Mouse (Mus musculus) ES-Bruce4 (cell line): Measurements from ENCODE around the gene Gm21833. TPM values are rescaled to one million over a fixed set of nuclear protein-coding genes. Genes with fewer than 3 reads are reported as not detected.
"Not testable (repeated sequence)": the region's sequence is repeated elsewhere in the genome, so short reads cannot be mapped to it uniquely, and the experiment has no call there.

Source experiments
- H3K27ac ChIP-seq: 2 replicates; pipeline ENCODE4 v1.5.1; 2012; ENCODE audit warnings: low read length, inconsistent platforms; ENCODE audit not compliant: insufficient read depth
- H3K27me3 ChIP-seq: 2 replicates; pipeline ENCODE4 v1.6.1; 2012; ENCODE audit warnings: mild to moderate bottlenecking, low read length, inconsistent platforms; ENCODE audit not compliant: control insufficient read depth, poor library complexity, insufficient read depth, severe bottlenecking
- H3K36me3 ChIP-seq: 2 replicates; pipeline ENCODE4 v1.6.1; 2012; ENCODE audit warnings: inconsistent platforms, mild to moderate bottlenecking, low read length, moderate library complexity; ENCODE audit not compliant: control insufficient read depth, poor library complexity, insufficient read depth, severe bottlenecking
- H3K4me1 ChIP-seq: one replicate; pipeline ENCODE4 v1.8.1; 2011; ENCODE audit warnings: low read length; ENCODE audit not compliant: control insufficient read depth, insufficient read depth
- H3K4me3 ChIP-seq: 2 replicates; pipeline ENCODE4 v1.5.1; 2011; ENCODE audit warnings: low read depth, mild to moderate bottlenecking, low read length
- H3K9ac ChIP-seq: 2 replicates; pipeline ENCODE4 v1.6.1; 2012; ENCODE audit warnings: low read depth, mild to moderate bottlenecking, inconsistent platforms; ENCODE audit not compliant: poor library complexity, severe bottlenecking
- H3K9me3 ChIP-seq: replicated peaks from 2 replicates; pipeline ENCODE4 v1.6.1; 2012; ENCODE audit warnings: mild to moderate bottlenecking, low read length, inconsistent platforms; ENCODE audit not compliant: control insufficient read depth, poor library complexity, insufficient read depth, severe bottlenecking
- CTCF ChIP-seq: IDR thresholded peaks from one replicate; pipeline ENCODE4 v1.8.1; 2011; ENCODE audit warnings: low read depth, low read length
- EP300 ChIP-seq: IDR thresholded peaks from 2 replicates; pipeline ENCODE4 v1.6.1; 2011; ENCODE audit warnings: low read depth, low read length; ENCODE audit not compliant: insufficient read depth
- POLR2A ChIP-seq: IDR thresholded peaks from one replicate; pipeline ENCODE4 v1.8.1; 2011; ENCODE audit warnings: low read length; ENCODE audit not compliant: insufficient read depth
- polyA plus RNA-seq: library from polyadenylated mRNA; stranded (reverse); fragments of >200 nt; gene quantifications from 2 replicates; pipeline ENCODE4 v1.2.4, GENCODE M21; 2011; ENCODE audit warnings: low read depth; ENCODE audit not compliant: missing spikeins, insufficient read depth, insufficient read length

The Gm21833 gene
- polyA plus RNA-seq, result not detected in 2 replicates

GRCm38 (mm10) chr16:82828082-82828481, at the start of gene Gm21833:
Gm21833 (plus strand) TSS chr16:82828382.
- not testable (repeated sequence) for H3K4me3 ChIP-seq, H3K36me3 ChIP-seq, H3K4me1 ChIP-seq, H3K27me3 ChIP-seq, H3K9me3 ChIP-seq, H3K27ac ChIP-seq, H3K9ac ChIP-seq

GRCm38 (mm10) chr16:82789521-82789920, 38.7 kb upstream of the Gm21833 start:
- no peak overlapping the region for H3K27ac ChIP-seq
- TF ChIP-seq EP300, result no peak
- no peak for TF ChIP-seq POLR2A
- no peak for TF ChIP-seq CTCF
- H3K9ac ChIP-seq, result no peak overlapping the region
- H3K4me3 ChIP-seq, result no peak overlapping the region
- no peaks in the 10 kb centered on the region for H3K9me3 ChIP-seq
- no peaks in the 10 kb centered on the region for H3K36me3 ChIP-seq
- no peaks in the 10 kb centered on the region for H3K4me1 ChIP-seq
- H3K27me3 ChIP-seq, result no peaks in the 10 kb centered on the region

GRCm38 (mm10) chr16:82796489-82796888, 31.7 kb upstream of the Gm21833 start:
- Histone ChIP-seq H3K4me3 (no peak overlapping the region), H3K27ac (no peak overlapping the region), H3K9ac (no peak overlapping the region), H3K9me3 (no peaks in the 10 kb centered on the region), H3K27me3 (no peaks in the 10 kb centered on the region), H3K4me1 (no peaks in the 10 kb centered on the region), H3K36me3 (no peaks in the 10 kb centered on the region)
- TF ChIP-seq POLR2A, result no peak
- TF ChIP-seq EP300, result no peak
- TF ChIP-seq CTCF, result no peak

- no peak for TF ChIP-seq POLR2A
- TF ChIP-seq EP300, result no peak
- no peak for TF ChIP-seq CTCF
- Histone ChIP-seq H3K4me1 (no peaks in the 10 kb centered on the region), H3K9ac (no peak overlapping the region), H3K9me3 (no peaks in the 10 kb centered on the region), H3K27ac (no peak overlapping the region), H3K36me3 (no peaks in the 10 kb centered on the region), H3K4me3 (no peak overlapping the region), H3K27me3 (no peaks in the 10 kb centered on the region)
Observed at GRCm38 (mm10) chr16:82815255-82815654, 12.9 kb upstream of the Gm21833 start.

GRCm38 (mm10) chr16:82816615-82817014, 11.6 kb upstream of the Gm21833 start:
- Histone ChIP-seq H3K4me1 (no peaks in the 10 kb centered on the region), H3K27ac (no peak overlapping the region), H3K27me3 (no peaks in the 10 kb centered on the region), H3K36me3 (no peaks in the 10 kb centered on the region), H3K4me3 (no peak overlapping the region), H3K9ac (no peak overlapping the region), H3K9me3 (no peaks in the 10 kb centered on the region)
- TF ChIP-seq POLR2A (no peak), CTCF (no peak), EP300 (no peak)

- Histone ChIP-seq H3K9me3 (no peaks in the 10 kb centered on the region), H3K27ac (no peak overlapping the region), H3K4me1 (no peaks in the 10 kb centered on the region), H3K27me3 (no peaks in the 10 kb centered on the region), H3K4me3 (no peak overlapping the region), H3K36me3 (no peaks in the 10 kb centered on the region), H3K9ac (no peak overlapping the region)
- no peak for TF ChIP-seq EP300
- TF ChIP-seq POLR2A, result no peak
Observed at GRCm38 (mm10) chr16:82855752-82856151, 27.6 kb downstream of the Gm21833 start.
